Mouse (Mus musculus): ENCODE measurements around the gene Adamtsl1. TPM values are rescaled to one million over a fixed set of nuclear protein-coding genes. Genes with fewer than 3 reads are reported as not detected.

The Adamtsl1 gene
- polyA plus RNA-seq, 1 experiment from 2014 or later: 14.2 TPM

GRCm38 (mm10) chr4:85783768-85784379, 269.9 kb downstream of the Adamtsl1 start:
- no peak for ATAC-seq (ENCODE audit: insufficient read depth)
- Histone ChIP-seq H3K9ac (no peak overlapping the region), H3K36me3 (ENCODE audit: insufficient read depth) (no peaks in the 10 kb centered on the region), H3K27me3 (ENCODE audit: insufficient read depth, low read length) (no peaks in the 10 kb centered on the region), H3K4me3 (ENCODE audit: low read depth, low read length) (no peak overlapping the region), H3K4me1 (ENCODE audit: insufficient read depth) (no peaks in the 10 kb centered on the region), H3K27ac (ENCODE audit: low read depth) (no peak overlapping the region), H3K4me2 (no peak overlapping the region), H3K9me3 (ENCODE audit: low read depth, low read length) (no peaks in the 10 kb centered on the region)
- DNase-seq: no peak
- TF ChIP-seq CTCF (IDR thresholded peaks at IDR 0.05; ENCODE audit: low read depth): no peak
- WGBS: 47% methylated on average over 6 of the region's 6 CpGs

- no peak for ATAC-seq (ENCODE audit: insufficient read depth)
- H3K9ac ChIP-seq: no peak overlapping the region
- H3K27ac ChIP-seq (ENCODE audit: low read depth): no peak overlapping the region
- WGBS: 62% methylated on average over 4 of the region's 4 CpGs
- H3K36me3 ChIP-seq (ENCODE audit: insufficient read depth): no peaks in the 10 kb centered on the region
- peak; percentile 12; the same call in 1 of the 2 replicates for TF ChIP-seq CTCF (IDR thresholded peaks at IDR 0.05; ENCODE audit: low read depth)
- no peak for DNase-seq
- H3K4me1 ChIP-seq (ENCODE audit: insufficient read depth): no peaks in the 10 kb centered on the region
- no peaks in the 10 kb centered on the region for H3K9me3 ChIP-seq (ENCODE audit: low read depth, low read length)
- no peak overlapping the region for H3K4me3 ChIP-seq (ENCODE audit: low read depth, low read length)
- H3K4me2 ChIP-seq: no peak overlapping the region
- H3K27me3 ChIP-seq (ENCODE audit: insufficient read depth, low read length): no peaks in the 10 kb centered on the region
Measured at GRCm38 (mm10) chr4:85784428-85784827, 270.5 kb downstream of the Adamtsl1 start.

GRCm38 (mm10) chr4:85790226-85790625, 276.3 kb downstream of the Adamtsl1 start:
- H3K27me3 ChIP-seq (ENCODE audit: insufficient read depth, low read length): no peaks in the 10 kb centered on the region
- H3K9ac ChIP-seq: no peak overlapping the region
- no peak for TF ChIP-seq CTCF (IDR thresholded peaks at IDR 0.05; ENCODE audit: low read depth)
- no peaks in the 10 kb centered on the region for H3K9me3 ChIP-seq (ENCODE audit: low read depth, low read length)
- no peak overlapping the region for H3K27ac ChIP-seq (ENCODE audit: low read depth)
- DNase-seq: peak; percentile 72
- no peaks in the 10 kb centered on the region for H3K36me3 ChIP-seq (ENCODE audit: insufficient read depth)
- WGBS: 51% methylated on average over 2 of the region's 2 CpGs
- H3K4me1 ChIP-seq (ENCODE audit: insufficient read depth): no peaks in the 10 kb centered on the region
- H3K4me3 ChIP-seq (ENCODE audit: low read depth, low read length): no peak overlapping the region
- no peak overlapping the region for H3K4me2 ChIP-seq
- ATAC-seq (ENCODE audit: insufficient read depth): no peak

- H3K4me2 ChIP-seq: no peak overlapping the region
- ATAC-seq (ENCODE audit: insufficient read depth): peak; percentile 89; the same call in 1 of the 2 replicates
Measured at GRCm38 (mm10) chr4:85801805-85802204, 287.8 kb downstream of the Adamtsl1 start.

GRCm38 (mm10) chr4:85814418-85814817, 300.4 kb downstream of the Adamtsl1 start:
- Histone ChIP-seq H3K4me1 (ENCODE audit: insufficient read depth) (no peaks in the 10 kb centered on the region), H3K36me3 (ENCODE audit: insufficient read depth) (no peaks in the 10 kb centered on the region), H3K27me3 (ENCODE audit: insufficient read depth, low read length) (no peaks in the 10 kb centered on the region), H3K9ac (no peak overlapping the region), H3K9me3 (ENCODE audit: low read depth, low read length) (no peaks in the 10 kb centered on the region), H3K4me3 (ENCODE audit: low read depth, low read length) (no peak overlapping the region), H3K4me2 (no peak overlapping the region), H3K27ac (ENCODE audit: low read depth) (no peak overlapping the region)
- TF ChIP-seq CTCF (IDR thresholded peaks at IDR 0.05; ENCODE audit: low read depth): no peak
- ATAC-seq (ENCODE audit: insufficient read depth) (no peak), DNase-seq (no peak)
- WGBS: 67% methylated on average over 3 of the region's 3 CpGs

More at GRCm38 (mm10) chr4:85801805-85802204, 287.8 kb downstream of the Adamtsl1 start:
- no peaks in the 10 kb centered on the region for H3K9me3 ChIP-seq (ENCODE audit: low read depth, low read length)
- 5% methylated on average over 8 of the region's 8 CpGs for WGBS
- no peak overlapping the region for H3K4me3 ChIP-seq (ENCODE audit: low read depth, low read length)
- H3K4me1 ChIP-seq (ENCODE audit: insufficient read depth): no peaks in the 10 kb centered on the region
- no peak overlapping the region for H3K9ac ChIP-seq
- H3K27me3 ChIP-seq (ENCODE audit: insufficient read depth, low read length): no peaks in the 10 kb centered on the region
- peak; percentile 97 for DNase-seq
- no peak overlapping the region for H3K27ac ChIP-seq (ENCODE audit: low read depth)
- no peaks in the 10 kb centered on the region for H3K36me3 ChIP-seq (ENCODE audit: insufficient read depth)
- peak; percentile 99 for TF ChIP-seq CTCF (IDR thresholded peaks at IDR 0.05; ENCODE audit: low read depth)

GRCm38 (mm10) chr4:85818504-85818903, 304.5 kb downstream of the Adamtsl1 start:
- Histone ChIP-seq H3K27me3 (ENCODE audit: insufficient read depth, low read length) (no peaks in the 10 kb centered on the region), H3K9me3 (ENCODE audit: low read depth, low read length) (no peaks in the 10 kb centered on the region), H3K9ac (no peak overlapping the region), H3K4me2 (no peak overlapping the region), H3K27ac (ENCODE audit: low read depth) (no peak overlapping the region), H3K4me3 (ENCODE audit: low read depth, low read length) (no peak overlapping the region), H3K36me3 (ENCODE audit: insufficient read depth) (no peaks in the 10 kb centered on the region), H3K4me1 (ENCODE audit: insufficient read depth) (no peaks in the 10 kb centered on the region)
- 58% methylated on average over 2 of the region's 2 CpGs for WGBS
- DNase-seq (no peak), ATAC-seq (ENCODE audit: insufficient read depth) (no peak)
- TF ChIP-seq CTCF (IDR thresholded peaks at IDR 0.05; ENCODE audit: low read depth): no peak

- no peaks in the 10 kb centered on the region for H3K4me1 ChIP-seq (ENCODE audit: insufficient read depth)
- WGBS: 79% methylated on average over 1 of the region's 1 CpGs
- no peaks in the 10 kb centered on the region for H3K36me3 ChIP-seq (ENCODE audit: insufficient read depth)
- no peaks in the 10 kb centered on the region for H3K9me3 ChIP-seq (ENCODE audit: low read depth, low read length)
- ATAC-seq (ENCODE audit: insufficient read depth) (no peak; the same call in 1 of the 2 replicates), DNase-seq (peak; percentile 88)
- peak; percentile 93 for TF ChIP-seq CTCF (IDR thresholded peaks at IDR 0.05; ENCODE audit: low read depth)
- no peak overlapping the region for H3K4me2 ChIP-seq
- H3K4me3 ChIP-seq (ENCODE audit: low read depth, low read length): no peak overlapping the region
- H3K27ac ChIP-seq (ENCODE audit: low read depth): no peak overlapping the region
- H3K9ac ChIP-seq: no peak overlapping the region
- H3K27me3 ChIP-seq (ENCODE audit: insufficient read depth, low read length): no peaks in the 10 kb centered on the region
Measured at GRCm38 (mm10) chr4:85819169-85819568, 305.2 kb downstream of the Adamtsl1 start.
